Mouse (Mus musculus): ENCODE measurements around the gene Pfkfb2.

Pfkfb2 gene

GRCm38 (mm10) chr1:130729153-130729552 lies at the start of gene Pfkfb2:
TSS of gene Pfkfb2 (minus strand) at chr1:130729253.
- no peak for DNase-seq (ENCODE audit: low spot score)

- no peak for DNase-seq (ENCODE audit: low spot score)
These were observed 47.6 kb upstream of the Pfkfb2 start for GRCm38 (mm10) chr1:130776645-130777044.

GRCm38 (mm10) chr1:130775691-130776331 lies 46.8 kb upstream of the Pfkfb2 start:
- DNase-seq (ENCODE audit: low spot score), result no peak

GRCm38 (mm10) chr1:130775234-130775633 lies 46.2 kb upstream of the Pfkfb2 start:
- no peak for DNase-seq (ENCODE audit: low spot score)

GRCm38 (mm10) chr1:130770981-130771494 lies 42.0 kb upstream of the Pfkfb2 start:
- DNase-seq (ENCODE audit: low spot score), result no peak

GRCm38 (mm10) chr1:130770487-130770886 lies 41.4 kb upstream of the Pfkfb2 start:
- no peak for DNase-seq (ENCODE audit: low spot score)

GRCm38 (mm10) chr1:130769925-130770324 lies 40.9 kb upstream of the Pfkfb2 start:
- no peak for DNase-seq (ENCODE audit: low spot score)

GRCm38 (mm10) chr1:130767066-130767465 lies 38.0 kb upstream of the Pfkfb2 start:
- no peak for DNase-seq (ENCODE audit: low spot score)

- peak; percentile 38 for DNase-seq (ENCODE audit: low spot score)
These were observed 35.0 kb upstream of the Pfkfb2 start for GRCm38 (mm10) chr1:130764027-130764461.

- no peak for DNase-seq (ENCODE audit: low spot score)
These were observed 33.1 kb upstream of the Pfkfb2 start for GRCm38 (mm10) chr1:130762045-130762760.

GRCm38 (mm10) chr1:130761597-130761996 lies 32.5 kb upstream of the Pfkfb2 start:
- DNase-seq (ENCODE audit: low spot score), result no peak

- DNase-seq (ENCODE audit: low spot score), result no peak
These were observed 30.6 kb upstream of the Pfkfb2 start for GRCm38 (mm10) chr1:130759689-130760088.

GRCm38 (mm10) chr1:130746819-130747218 lies 17.8 kb upstream of the Pfkfb2 start:
- no peak for DNase-seq (ENCODE audit: low spot score)

GRCm38 (mm10) chr1:130745591-130745990 lies 16.5 kb upstream of the Pfkfb2 start:
- no peak for DNase-seq (ENCODE audit: low spot score)

GRCm38 (mm10) chr1:130744961-130745360 lies 15.9 kb upstream of the Pfkfb2 start:
- no peak for DNase-seq (ENCODE audit: low spot score)

GRCm38 (mm10) chr1:130744217-130744616 lies 15.2 kb upstream of the Pfkfb2 start:
- DNase-seq (ENCODE audit: low spot score), result no peak

GRCm38 (mm10) chr1:130743775-130744174 lies 14.7 kb upstream of the Pfkfb2 start:
- DNase-seq (ENCODE audit: low spot score), result no peak

GRCm38 (mm10) chr1:130742201-130742600 lies 13.1 kb upstream of the Pfkfb2 start:
- DNase-seq (ENCODE audit: low spot score), result no peak

GRCm38 (mm10) chr1:130740781-130741720 lies 12.0 kb upstream of the Pfkfb2 start:
- peak; percentile 58 for DNase-seq (ENCODE audit: low spot score)

GRCm38 (mm10) chr1:130740227-130740648 lies 11.2 kb upstream of the Pfkfb2 start:
- DNase-seq (ENCODE audit: low spot score), result no peak

GRCm38 (mm10) chr1:130739636-130740035 lies 10.6 kb upstream of the Pfkfb2 start:
- DNase-seq (ENCODE audit: low spot score), result no peak

GRCm38 (mm10) chr1:130738551-130739106 lies 9.6 kb upstream of the Pfkfb2 start:
- peak; percentile 54 for DNase-seq (ENCODE audit: low spot score)
